Mouse (Mus musculus): ENCODE measurements around the gene Tgfbr3.

The Tgfbr3 gene

GRCm38 (mm10) chr5:107080986-107081624, 208.3 kb downstream of the Tgfbr3 start:
- DNase-seq (ENCODE audit: low read depth, low spot score) = no peak

DNA sequence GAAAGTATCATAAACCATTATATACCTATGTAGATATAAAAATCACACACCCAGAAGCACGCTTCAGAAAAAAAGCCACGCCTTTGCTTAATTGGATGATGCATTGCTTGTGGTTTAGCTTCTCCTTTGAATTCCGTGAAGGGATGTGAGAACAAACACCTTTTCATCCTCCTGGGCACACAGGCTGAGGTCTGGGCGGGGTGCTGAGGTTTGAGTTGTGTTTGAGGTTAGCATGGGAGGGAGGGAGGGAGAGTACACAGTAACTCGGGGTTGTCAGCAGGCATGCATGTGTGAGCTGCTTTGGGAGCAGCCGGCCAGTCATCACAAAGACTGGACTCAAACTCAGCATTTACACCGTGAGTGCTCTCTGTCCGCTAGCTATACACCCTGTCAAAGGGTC, 209.5 kb downstream of the Tgfbr3 start:
- no peak for DNase-seq (ENCODE audit: low read depth, low spot score)

- DNase-seq (ENCODE audit: low read depth, low spot score) = no peak
Observed at GRCm38 (mm10) chr5:107079146-107079638, 210.2 kb downstream of the Tgfbr3 start.

- DNase-seq (ENCODE audit: low read depth, low spot score) = no peak
Observed at GRCm38 (mm10) chr5:107078361-107078760, 211.1 kb downstream of the Tgfbr3 start.

DNA sequence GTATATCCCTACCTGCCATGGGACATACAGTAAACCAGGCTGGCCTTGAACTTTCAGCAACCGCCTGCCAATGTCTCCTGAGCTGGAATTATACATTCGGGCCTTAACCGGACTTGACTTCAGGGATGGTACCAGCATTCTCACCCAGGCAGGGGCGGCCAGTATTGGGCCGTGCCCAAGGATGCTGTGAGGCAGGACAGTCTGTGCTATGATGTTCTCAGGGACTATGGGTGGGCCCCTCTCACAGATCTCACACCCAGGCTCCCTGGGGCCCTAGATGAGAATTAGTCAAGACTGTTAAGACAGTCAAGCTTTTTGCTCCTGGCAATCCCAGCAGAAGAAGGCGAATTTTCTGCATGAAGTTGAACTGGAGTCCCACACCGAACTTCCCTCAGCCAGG, 211.5 kb downstream of the Tgfbr3 start:
- no peak for DNase-seq (ENCODE audit: low read depth, low spot score)

GRCm38 (mm10) chr5:107074980-107075583, 214.3 kb downstream of the Tgfbr3 start:
- DNase-seq (ENCODE audit: low read depth, low spot score) = no peak

GRCm38 (mm10) chr5:107074350-107074749, 215.1 kb downstream of the Tgfbr3 start:
- no peak for DNase-seq (ENCODE audit: low read depth, low spot score)

GRCm38 (mm10) chr5:107073536-107073935, 215.9 kb downstream of the Tgfbr3 start:
- DNase-seq (ENCODE audit: low read depth, low spot score) = no peak

DNA sequence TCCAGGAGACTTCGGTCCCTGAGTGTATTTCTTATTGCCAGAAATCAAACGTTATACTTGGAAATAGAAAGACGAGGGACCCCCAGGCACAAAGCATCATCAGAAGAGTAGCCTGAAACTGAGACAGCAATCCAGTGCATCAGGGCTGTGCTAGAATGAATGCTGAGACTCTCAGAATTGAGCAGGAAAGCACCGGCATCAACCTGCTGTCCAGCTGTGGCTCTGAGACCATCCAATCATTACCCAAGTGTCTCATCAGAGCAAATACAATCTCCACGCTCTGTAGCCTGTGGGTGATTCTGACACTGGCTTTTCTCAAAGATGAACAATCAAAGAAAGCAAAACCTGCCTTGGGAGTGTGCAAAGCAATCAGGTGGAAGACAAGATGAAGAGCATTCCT, 221.3 kb downstream of the Tgfbr3 start:
- no peak for DNase-seq (ENCODE audit: low read depth, low spot score)

DNA sequence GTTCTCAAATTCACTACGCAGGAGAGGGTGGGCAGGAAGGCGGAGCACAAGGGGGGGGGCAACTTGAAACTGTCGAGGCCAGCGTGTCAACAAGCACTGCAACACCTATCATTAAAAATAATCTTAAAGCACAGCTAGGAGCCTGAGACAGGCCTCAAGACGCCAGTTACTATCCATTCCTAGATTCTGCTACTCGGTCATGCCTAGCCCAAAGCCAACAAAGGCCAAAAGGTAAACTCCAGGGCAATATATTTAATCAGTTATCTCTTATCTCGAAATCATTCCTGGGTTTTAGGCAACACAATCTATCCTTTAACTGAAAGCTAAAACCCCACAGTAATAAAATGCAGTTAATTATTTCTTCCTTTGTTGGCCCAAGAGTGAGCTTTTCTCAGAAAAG, 221.9 kb downstream of the Tgfbr3 start:
- no peak for DNase-seq (ENCODE audit: low read depth, low spot score)

DNA sequence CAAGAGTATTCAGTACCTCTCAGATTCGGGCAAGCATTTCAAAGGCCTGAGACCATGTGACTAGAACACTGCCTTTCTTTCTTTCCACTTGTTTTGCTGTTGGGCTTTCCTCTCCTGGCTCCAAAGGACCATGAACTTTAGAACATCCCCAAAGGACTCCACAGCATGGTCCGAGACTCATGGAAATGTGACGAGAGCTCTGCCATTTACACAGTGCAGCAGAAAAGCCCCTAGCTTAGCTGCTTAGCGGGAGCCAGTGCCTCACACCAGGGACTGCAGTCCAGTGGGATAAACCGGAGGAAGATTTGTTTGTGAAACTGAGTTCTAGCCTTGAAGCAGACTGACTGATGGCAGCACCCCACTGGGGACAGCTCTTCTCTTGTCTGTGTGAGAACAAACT, 224.5 kb downstream of the Tgfbr3 start:
- DNase-seq (ENCODE audit: low read depth, low spot score) = no peak

- DNase-seq (ENCODE audit: low read depth, low spot score) = no peak
Observed at GRCm38 (mm10) chr5:107062229-107062852, 227.1 kb downstream of the Tgfbr3 start.

DNA sequence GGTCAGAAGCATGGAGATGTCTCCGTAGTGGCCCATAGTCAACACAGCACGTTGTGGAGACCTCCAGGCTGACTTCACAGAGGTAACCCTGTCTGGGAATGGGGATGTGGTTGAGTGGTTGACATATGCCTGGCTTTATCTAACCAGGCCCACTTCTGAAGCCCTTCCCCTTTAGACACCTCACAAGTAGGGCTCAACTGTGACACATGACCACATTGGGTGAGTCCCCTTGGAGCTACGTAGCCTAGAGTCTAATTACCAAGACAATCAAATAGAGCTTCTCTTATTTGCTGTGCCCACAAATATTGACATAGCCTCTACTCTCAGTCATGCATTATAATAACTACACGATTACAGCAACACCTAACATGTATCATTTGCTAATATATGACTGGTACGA, 229.9 kb downstream of the Tgfbr3 start:
- no peak for DNase-seq (ENCODE audit: low read depth, low spot score)

DNA sequence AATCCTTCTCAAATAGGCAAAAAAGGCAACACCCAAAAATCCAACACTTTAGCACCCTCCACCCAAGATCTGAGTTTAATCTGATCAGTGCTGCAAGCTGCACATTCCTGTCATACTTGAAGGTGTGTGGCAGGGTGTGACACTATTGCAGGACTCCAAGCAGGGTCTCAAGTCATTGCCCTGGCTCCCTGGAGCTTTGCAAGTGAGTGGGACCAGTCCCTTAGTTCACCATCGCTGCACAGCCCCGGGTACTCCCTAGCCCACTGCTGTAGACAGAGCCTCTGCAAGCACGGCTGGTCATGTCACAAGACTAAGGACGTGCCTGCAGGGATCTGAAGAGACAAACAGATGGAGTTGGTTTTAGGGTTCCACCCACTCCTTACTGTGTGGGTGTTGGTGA, 230.8 kb downstream of the Tgfbr3 start:
- DNase-seq (ENCODE audit: low read depth, low spot score) = no peak
